In genomic region chr2:92728388-92728787, GRCm38 (mm10) we compare ENCODE assay signal across 18 mouse cellular contexts.
DNase-seq lines count a peak whose midpoint lies in the region; ATAC-seq and TF ChIP-seq lines count a peak whose summit lies in the region.
"Had no signal": no experiment of that assay in that cellular context is flagged by ENCODE, and none has a peak within 500 bp of the region (broad histone marks: within the 10 kb centered on the region; RNA-seq: fewer than 3 reads in every experiment).

No protein-coding gene starts in this region.

- H3K27ac ChIP-seq in lung, postnatal 0 days (ENCODE audit: low read length): no peak overlapping the region
- no peak overlapping the region for H3K27ac ChIP-seq in cerebellum, adult 2 months (ENCODE audit: insufficient read depth, low read length)
- H3K27ac ChIP-seq in midbrain, embryonic 13.5 days: no peak overlapping the region
- H3K27ac ChIP-seq: forebrain, embryonic 12.5 days; heart, embryonic 13.5 days; limb, embryonic 10.5 days; liver, embryonic 13.5 days had no signal

- no peaks in the 10 kb centered on the region for H3K9me3 ChIP-seq in lung, postnatal 0 days (ENCODE audit: low read length)
- H3K9me3 ChIP-seq in midbrain, embryonic 13.5 days: no peaks in the 10 kb centered on the region; the same call in 1 of the 2 replicates
- H3K9me3 ChIP-seq: forebrain, embryonic 12.5 days; heart, embryonic 13.5 days; limb, embryonic 10.5 days; liver, embryonic 13.5 days had no signal

- no peak for TF ChIP-seq CTCF in lung, postnatal 0 days (IDR thresholded peaks at IDR 0.05)
- no peak for TF ChIP-seq CTCF in cerebellum, adult 2 months (IDR thresholded peaks at IDR 0.05; ENCODE audit: borderline replicate concordance, insufficient read depth, low read depth, low read length)

- H3K4me2 ChIP-seq in lung, postnatal 0 days (replicated peaks; ENCODE audit: low read depth, low read length): no peak overlapping the region
- no peak overlapping the region for H3K4me2 ChIP-seq in midbrain, embryonic 13.5 days (replicated peaks)
- H3K4me2 ChIP-seq: forebrain, embryonic 12.5 days; heart, embryonic 13.5 days; liver, embryonic 13.5 days had no signal

- no peaks in the 10 kb centered on the region for H3K36me3 ChIP-seq in lung, postnatal 0 days (ENCODE audit: insufficient read depth, low read length)
- no peaks in the 10 kb centered on the region for H3K36me3 ChIP-seq in midbrain, embryonic 13.5 days
- H3K36me3 ChIP-seq: forebrain, embryonic 12.5 days; heart, embryonic 13.5 days; limb, embryonic 10.5 days; liver, embryonic 13.5 days had no signal

- TF ChIP-seq EP300 in lung, postnatal 0 days (IDR thresholded peaks at IDR 0.05): no peak

- H3K9ac ChIP-seq in lung, postnatal 0 days (replicated peaks; ENCODE audit: low read depth): no peak overlapping the region
- H3K9ac ChIP-seq in midbrain, embryonic 13.5 days (replicated peaks): no peak overlapping the region
- H3K9ac ChIP-seq: forebrain, embryonic 12.5 days; heart, embryonic 13.5 days; liver, embryonic 13.5 days had no signal

- 39% methylated on average over 3 of the region's 3 CpGs for WGBS in lung, postnatal 0 days
- WGBS in cerebellum, adult 2 months: 5% methylated on average over 3 of the region's 3 CpGs
- 86% methylated on average over 3 of the region's 3 CpGs for WGBS in midbrain, embryonic 13.5 days

- H3K4me3 ChIP-seq in lung, postnatal 0 days (ENCODE audit: low read depth, low read length): no peak overlapping the region
- H3K4me3 ChIP-seq in cerebellum, adult 2 months (replicated peaks; ENCODE audit: insufficient read depth, low read depth, low read length): no peak overlapping the region
- H3K4me3 ChIP-seq in midbrain, embryonic 13.5 days (replicated peaks): no peak overlapping the region
- H3K4me3 ChIP-seq: forebrain, embryonic 12.5 days; heart, embryonic 13.5 days; limb, embryonic 10.5 days; liver, embryonic 13.5 days had no signal

- TF ChIP-seq POLR2A in cerebellum, adult 2 months (IDR thresholded peaks at IDR 0.05; ENCODE audit: borderline replicate concordance, insufficient read depth, low read length): no peak

- H3K27me3 ChIP-seq in lung, postnatal 0 days (replicated peaks; ENCODE audit: insufficient read depth, low read length): no peaks in the 10 kb centered on the region
- H3K27me3 ChIP-seq in cerebellum, adult 2 months (ENCODE audit: control insufficient read depth, insufficient read depth, low read length): no peaks in the 10 kb centered on the region
- no peaks in the 10 kb centered on the region for H3K27me3 ChIP-seq in midbrain, embryonic 13.5 days
- H3K27me3 ChIP-seq: heart, embryonic 13.5 days; liver, embryonic 13.5 days had no signal

- ATAC-seq in cerebellum, adult (ENCODE audit: insufficient number of reproducible peaks, low FRiP score, low TSS enrichment): peak; percentile 47; the same call in 1 of the 2 replicates
- ATAC-seq in lung, postnatal 0 days: no peak
- ATAC-seq in midbrain, embryonic 13.5 days: no peak
- ATAC-seq: inflammation-experienced regulatory T-cells, adult 6 months had no signal

- peaks cover 8% of the 10 kb centered on the region; the same call in 1 of the 2 replicates for H3K4me1 ChIP-seq in lung, postnatal 0 days (ENCODE audit: insufficient read depth, low read depth, low read length)
- H3K4me1 ChIP-seq in cerebellum, adult 2 months (ENCODE audit: control insufficient read depth, insufficient read depth, low read length): peaks cover 20% of the 10 kb centered on the region
- peaks cover 25% of the 10 kb centered on the region for H3K4me1 ChIP-seq in midbrain, embryonic 13.5 days (replicated peaks)
- H3K4me1 ChIP-seq: liver, embryonic 13.5 days had no signal

- no peak for DNase-seq in cerebellum, postnatal 4 days (ENCODE audit: low spot score in 2 of 2)
- DNase-seq in lung, adult 18-20 months: peak; percentile 11 to 14
- DNase-seq in lung, postnatal 0 days (ENCODE audit: low spot score): no peak
- peak; percentile 43 to 63 for DNase-seq in cerebellum, adult 2 months
- peak; percentile 26 for DNase-seq in lung, postnatal 14 days
- no peak for DNase-seq in B cell, adult 2 months
- DNase-seq: gastrocnemius, postnatal 10 days; heart, postnatal 4 days; layer of hippocampus, postnatal 36 days; liver, embryonic 13.5 days; right cerebral cortex, postnatal 4 days; thymus, adult 18-20 months had no signal

Comparison
In these comparisons a context has a peak if more than half of its experiments do, and no peak if none do; other contexts are left out.
1. DNase-seq: peak in lung, adult 18-20 months (2 of 2), cerebellum, adult 2 months (2 of 2) and lung, postnatal 14 days (single experiment); none in cerebellum, postnatal 4 days (0 of 2), lung, postnatal 0 days (single experiment) and B cell, adult 2 months (0 of 2).